Mouse (Mus musculus): ENCODE results near the gene Erich4.

The Erich4 gene

DNA sequence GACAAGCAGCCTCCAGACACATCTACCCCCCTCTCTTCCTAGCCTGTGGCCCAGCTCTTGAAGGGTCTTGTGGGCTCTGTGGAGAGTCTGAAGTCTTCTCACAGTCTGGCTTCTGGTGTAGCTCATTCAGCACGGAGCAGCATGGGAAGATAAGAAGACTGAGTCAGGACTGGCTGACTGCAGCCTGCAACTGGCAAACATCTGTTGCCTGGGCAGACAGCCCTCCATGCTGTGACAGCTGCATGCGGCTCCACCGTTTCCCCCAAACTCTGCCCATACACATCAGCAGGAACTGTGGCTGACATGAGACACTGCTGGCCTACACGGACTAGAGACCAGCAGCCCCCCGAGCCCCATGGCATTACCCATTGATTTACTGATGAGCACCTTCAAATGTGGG, 9.2 kb upstream of the Erich4 start:
- no peak for DNase-seq (ENCODE audit: extremely low read depth, low read depth, low spot score)

DNA sequence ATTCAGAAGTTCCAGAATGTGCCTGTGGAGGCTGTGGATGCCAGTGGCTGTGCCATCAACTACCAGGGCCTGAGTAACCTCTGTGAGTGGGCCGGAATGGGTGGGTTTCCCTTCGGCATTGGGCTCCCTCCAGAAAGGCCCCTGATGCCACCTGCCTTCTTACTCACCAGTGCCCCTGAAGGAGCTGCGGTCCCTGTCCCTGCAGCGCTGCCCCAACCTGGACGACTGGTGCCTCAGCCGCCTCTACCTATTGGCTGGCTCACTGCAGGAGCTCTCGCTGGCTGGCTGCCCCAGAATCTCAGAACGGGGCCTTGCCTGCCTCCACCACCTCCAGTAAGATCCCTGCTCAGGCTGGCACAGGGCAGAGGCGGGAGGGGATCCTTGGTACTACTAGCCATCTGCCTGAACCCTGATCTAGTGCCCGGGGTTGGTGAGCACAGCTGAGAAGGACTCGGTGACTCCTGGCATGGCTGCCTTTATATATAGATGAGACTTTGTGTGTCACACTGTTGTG, 8.2 kb upstream of the Erich4 start:
- no peak for DNase-seq (ENCODE audit: extremely low read depth, low read depth, low spot score)

DNA sequence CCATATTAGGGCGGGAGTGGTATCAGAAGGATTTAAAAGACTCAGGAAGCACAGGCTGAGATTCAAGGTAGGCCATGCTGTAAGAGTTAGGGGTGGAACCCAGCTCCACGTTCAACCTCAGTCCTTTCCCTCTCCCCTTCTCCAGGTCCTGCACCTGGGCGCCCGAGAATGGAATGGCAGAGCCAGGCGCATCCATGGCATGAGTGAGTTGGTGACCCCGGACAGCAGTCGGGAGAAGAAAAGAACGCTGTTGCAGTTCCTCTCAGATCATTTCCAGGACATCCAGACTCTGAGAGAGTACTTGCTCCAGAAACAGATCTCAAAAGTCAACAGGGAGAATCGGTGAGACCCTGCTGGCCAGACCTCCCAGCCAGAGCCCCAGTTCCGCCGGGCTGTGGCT, 5.1 kb upstream of the Erich4 start:
- DNase-seq (ENCODE audit: extremely low read depth, low read depth, low spot score) = no peak

DNA sequence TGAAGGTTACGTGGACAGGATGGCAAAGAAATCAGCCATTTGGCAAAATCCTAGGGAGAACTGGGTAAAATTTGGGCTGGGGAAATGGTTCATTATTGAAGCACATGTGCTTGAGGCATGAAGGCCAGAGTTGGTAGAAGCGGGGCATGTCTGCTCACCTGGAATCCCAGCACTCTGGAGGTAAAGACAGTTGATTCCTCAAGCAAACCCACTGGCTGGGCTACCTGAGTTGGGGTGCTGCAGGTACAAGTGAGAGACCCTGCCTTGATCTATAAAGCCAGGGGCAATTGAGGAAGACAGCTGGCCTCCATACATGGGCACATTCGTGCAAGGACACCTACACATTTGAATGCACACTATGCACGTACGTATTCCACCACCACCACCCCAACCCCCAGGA, 4.4 kb upstream of the Erich4 start:
- no peak for DNase-seq (ENCODE audit: extremely low read depth, low read depth, low spot score)

DNA sequence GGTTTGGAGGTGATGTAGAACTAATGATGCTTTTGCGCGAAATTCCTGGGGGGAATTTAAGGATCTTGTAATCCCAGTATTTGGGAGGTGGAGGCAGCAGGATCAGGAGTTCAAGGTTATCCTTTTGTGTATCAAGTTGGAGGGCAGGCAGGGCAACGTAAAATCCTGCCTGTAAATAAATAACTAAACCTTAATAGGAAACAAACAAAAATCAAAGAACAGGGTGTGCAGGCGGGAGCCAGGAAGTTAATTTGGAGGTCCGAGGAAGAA, 4.0 kb upstream of the Erich4 start:
- DNase-seq (ENCODE audit: extremely low read depth, low read depth, low spot score) = no peak

DNA sequence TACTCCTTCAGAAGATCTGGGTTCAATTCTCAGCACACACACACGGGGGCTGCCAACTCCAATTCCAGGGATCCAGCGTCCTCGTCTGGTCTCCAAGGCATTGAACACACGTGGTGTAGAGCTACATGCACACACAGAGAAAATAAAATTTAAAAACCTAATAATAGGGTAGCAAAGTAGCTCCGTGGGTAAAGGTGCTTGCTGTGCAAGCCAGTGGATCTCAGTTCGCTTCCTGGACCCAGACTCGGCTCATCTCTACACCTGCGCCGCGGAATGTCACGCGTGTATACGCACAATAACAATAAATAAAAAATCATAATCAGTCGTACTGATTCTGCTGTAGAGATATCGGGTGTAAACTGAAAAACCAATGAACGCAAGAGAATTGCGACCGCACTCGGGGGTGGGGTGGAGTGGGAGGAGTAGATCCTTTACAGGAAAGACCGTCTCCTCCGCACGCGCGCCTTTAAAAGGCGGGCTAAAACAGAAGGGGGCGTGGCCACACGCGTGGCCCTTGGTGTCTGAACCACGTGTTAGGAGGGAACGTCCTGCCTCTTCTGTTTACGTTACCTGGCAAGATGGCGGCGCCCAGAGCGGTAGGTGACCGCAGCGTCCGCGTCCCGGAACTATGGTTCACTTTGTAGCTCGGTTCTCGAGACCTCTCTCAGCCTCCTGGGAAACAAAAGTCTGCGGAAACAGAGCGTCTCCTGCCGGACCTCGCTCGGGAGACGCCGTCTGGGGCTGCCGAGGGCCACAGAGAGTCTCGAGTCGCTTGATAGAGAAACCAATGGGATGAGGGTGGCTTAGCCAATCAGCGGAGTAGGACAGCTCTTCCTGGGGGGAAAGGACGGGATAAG, 3.4 kb upstream of the Erich4 start, which contains the start of gene Dmac2:
Gene Dmac2, plus strand, starts transcription at position 550 of the 857 bp plus-strand sequence.
- DNase-seq (ENCODE audit: extremely low read depth, low read depth, low spot score) = peak; percentile 37

GRCm38 (mm10) chr7:25617376-25618160, 1.9 kb upstream of the Erich4 start:
- no peak for DNase-seq (ENCODE audit: extremely low read depth, low read depth, low spot score)

- DNase-seq (ENCODE audit: extremely low read depth, low read depth, low spot score) = no peak
Observed at GRCm38 (mm10) chr7:25614831-25615705, 624 bp downstream of the Erich4 start.

DNA sequence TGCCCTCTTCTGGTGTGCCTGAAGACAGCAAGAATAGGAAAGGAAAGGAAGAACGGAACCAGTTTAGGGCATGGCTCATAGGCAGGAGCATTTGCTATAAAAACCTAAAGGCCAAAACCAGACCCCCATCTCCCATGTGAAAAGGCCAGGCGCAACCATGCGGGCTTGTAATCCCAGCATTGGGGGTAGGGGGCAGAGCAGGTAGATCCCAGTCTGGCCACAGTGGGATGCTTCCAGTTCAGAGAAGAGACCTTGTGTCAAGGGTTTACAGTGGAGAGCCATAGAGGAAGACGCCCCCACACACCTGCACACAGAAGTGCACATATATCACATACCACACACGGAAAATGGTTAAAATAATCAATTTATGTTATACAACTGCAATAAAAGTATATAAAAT, 1.6 kb downstream of the Erich4 start:
- DNase-seq (ENCODE audit: extremely low read depth, low read depth, low spot score) = no peak

DNA sequence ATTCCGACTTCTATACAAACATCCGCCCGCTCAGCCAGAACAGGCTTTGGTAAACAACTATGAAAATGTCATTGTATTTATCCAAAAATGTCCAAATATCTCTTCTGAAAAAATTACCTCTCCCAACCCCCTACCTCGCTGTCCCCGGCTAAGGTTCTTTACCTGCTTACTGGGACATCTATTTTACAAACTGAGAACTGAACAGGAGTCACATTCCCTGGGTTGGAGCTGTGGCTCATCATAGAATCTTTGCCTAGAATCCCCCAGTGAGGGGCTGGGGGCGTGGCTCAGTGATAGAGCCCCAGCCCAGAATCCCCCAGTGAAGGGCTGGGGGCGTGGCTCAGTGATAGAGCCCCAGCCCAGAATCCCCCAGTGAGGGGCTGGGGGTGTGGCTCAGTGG, 4.2 kb downstream of the Erich4 start:
- DNase-seq (ENCODE audit: extremely low read depth, low read depth, low spot score) = no peak

DNA sequence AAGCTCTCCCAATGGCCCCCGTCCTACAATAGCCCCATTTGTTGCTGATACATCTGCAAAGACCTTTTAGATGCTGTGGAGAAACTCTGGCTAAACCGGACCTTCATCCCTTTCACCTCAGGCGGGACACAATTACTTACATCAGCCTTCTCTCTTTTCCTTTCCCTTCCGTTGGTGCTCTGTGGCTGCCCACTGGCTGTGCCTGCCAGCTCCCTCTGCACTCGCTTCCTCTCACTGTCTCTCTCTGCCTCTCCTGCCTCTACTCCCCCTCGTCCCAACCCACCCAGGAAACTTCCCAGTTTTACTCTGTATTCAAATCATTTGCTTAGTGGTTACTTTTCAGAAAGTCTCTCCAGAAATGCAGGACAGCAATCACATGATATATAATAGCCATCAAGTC, 5.6 kb downstream of the Erich4 start:
- no peak for DNase-seq (ENCODE audit: extremely low read depth, low read depth, low spot score)

DNA sequence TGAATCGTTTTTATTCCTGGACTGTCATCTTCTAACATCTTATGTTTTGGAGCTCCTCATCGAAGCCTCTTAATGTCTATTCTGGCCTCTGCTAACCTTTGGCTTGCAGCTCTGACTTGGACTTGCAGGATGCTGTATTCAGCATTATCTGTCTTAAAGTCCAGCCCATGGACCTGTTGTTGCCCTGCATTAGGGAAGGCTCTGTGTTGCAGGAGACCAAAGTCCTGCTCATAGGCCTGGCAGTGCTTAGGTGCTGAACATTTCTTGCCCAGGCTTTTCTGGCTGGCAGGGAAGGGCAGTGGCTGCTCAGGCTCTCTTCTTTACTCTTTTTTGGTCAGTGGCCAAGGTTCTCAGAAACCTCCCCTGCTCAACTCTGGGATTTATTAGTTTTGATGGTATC, 8.5 kb downstream of the Erich4 start:
- no peak for DNase-seq (ENCODE audit: extremely low read depth, low read depth, low spot score)

DNA sequence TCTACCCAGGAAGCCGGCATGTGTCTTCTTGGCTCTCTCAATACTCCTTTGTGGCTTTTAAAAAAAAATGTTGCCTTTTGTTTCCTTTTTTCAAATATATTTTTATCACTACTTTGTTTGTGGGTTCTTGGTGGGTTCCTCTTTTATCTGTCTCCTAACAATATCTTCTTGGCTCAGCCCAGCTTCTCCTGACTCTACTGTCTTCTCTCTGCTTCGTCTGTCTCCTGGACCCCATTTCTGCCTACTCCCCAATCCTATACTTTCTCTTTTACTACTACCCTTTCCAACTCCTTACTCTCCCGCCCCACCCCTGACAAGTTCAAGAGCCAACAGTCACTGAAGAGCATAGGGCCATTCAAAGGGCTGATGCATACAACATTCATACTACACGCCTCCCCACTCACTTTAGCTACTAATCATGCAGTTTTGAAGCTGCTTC, 9.0 kb downstream of the Erich4 start:
- DNase-seq (ENCODE audit: extremely low read depth, low read depth, low spot score) = no peak

GRCm38 (mm10) chr7:25601346-25601745, 14.3 kb downstream of the Erich4 start:
- DNase-seq (ENCODE audit: extremely low read depth, low read depth, low spot score) = no peak

GRCm38 (mm10) chr7:25600666-25601065, 15.0 kb downstream of the Erich4 start:
- no peak for DNase-seq (ENCODE audit: extremely low read depth, low read depth, low spot score)

- no peak for DNase-seq (ENCODE audit: extremely low read depth, low read depth, low spot score)
Observed at GRCm38 (mm10) chr7:25599663-25600062, 16.0 kb downstream of the Erich4 start.

- DNase-seq (ENCODE audit: extremely low read depth, low read depth, low spot score) = no peak
Observed at GRCm38 (mm10) chr7:25593859-25594258, 21.8 kb downstream of the Erich4 start.

DNA sequence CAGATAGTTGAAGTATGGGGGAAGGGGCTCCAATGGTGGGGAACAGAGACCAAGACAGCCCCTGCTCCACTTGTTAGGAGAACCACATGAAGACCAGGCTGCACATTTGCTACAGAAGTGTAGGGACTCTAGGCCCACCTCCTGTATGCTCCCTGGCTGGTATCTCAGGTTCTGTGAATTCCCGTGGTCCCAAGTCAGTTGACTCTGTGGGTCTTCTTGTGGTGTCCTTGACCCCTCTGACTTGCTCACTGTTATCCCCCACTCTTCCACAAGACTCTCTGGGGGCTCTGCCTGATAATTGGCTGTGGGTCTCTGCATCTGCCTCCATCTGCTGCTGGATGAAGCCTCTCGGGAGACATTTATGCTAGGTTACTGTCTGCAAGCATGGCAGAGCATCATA, 24.5 kb downstream of the Erich4 start:
- DNase-seq (ENCODE audit: extremely low read depth, low read depth, low spot score) = no peak

DNA sequence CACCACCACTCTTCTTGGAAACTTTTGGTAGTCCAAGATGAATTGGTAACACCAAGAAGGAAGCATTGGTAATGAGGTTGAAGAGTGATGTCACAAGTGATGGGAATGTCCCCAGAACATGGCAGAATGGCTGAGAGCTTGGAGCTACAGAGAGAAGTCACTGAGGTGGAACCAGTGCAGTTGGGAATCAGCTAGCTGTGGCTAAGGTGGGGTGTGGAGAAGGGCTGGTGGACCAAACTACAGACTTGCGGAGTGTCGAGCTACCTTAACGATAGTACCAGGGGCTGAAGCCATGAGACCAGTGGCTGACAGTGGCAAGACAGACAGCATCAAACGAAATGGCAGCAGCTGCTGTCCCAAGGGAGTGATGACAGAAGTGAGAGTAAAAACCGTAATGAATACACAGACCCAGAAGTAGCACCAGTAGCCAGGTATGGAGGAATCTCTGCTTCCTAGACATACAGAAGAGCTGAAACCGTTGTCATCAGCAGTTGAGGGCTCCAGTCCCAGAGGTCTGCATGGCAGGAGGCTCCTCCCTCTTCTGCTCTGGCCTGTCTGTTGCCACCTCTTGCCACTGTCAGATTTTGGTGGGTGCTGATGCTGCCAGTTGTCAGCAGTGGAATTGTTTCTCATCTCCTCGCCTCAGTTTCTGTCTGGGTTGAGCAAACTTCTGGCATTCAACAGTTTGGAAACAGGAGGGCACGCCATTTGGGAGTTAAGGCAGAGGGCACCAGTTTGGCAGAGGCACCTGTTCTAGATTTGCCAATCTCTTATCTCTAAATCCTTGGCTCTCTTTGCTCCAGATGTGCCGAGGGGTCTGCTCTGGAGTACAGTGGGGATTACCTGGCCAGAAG, 30.1 kb downstream of the Erich4 start:
- DNase-seq (ENCODE audit: extremely low read depth, low read depth, low spot score) = no peak

DNA sequence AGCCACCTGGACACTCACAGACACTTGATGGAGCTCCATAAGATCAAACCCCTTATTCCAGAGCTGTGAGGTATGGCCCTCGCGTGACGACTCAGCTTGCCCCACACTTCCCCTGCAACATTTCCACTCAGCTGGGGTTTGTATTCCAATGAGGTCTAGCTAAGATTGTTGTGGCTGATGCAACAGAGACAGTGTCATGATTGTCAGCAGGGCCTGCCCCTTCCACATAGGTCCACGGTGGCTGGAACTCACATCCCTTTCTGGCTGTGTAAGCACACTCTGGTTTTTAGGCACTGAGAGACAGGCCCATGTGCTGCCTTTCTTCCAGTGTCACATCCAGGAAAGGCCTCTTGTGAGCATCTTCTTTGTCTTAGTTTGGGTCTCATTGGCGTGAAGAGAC, 31.0 kb downstream of the Erich4 start:
- DNase-seq (ENCODE audit: extremely low read depth, low read depth, low spot score) = no peak
